Mouse (Mus musculus): Measurements from ENCODE around the gene Hist1h3a. TPM values are rescaled to one million over a fixed set of nuclear protein-coding genes. Genes with fewer than 3 reads are reported as not detected.

The Hist1h3a gene
- polyA plus RNA-seq, 1 experiment from 2014 or later = 1.1 TPM

DNA sequence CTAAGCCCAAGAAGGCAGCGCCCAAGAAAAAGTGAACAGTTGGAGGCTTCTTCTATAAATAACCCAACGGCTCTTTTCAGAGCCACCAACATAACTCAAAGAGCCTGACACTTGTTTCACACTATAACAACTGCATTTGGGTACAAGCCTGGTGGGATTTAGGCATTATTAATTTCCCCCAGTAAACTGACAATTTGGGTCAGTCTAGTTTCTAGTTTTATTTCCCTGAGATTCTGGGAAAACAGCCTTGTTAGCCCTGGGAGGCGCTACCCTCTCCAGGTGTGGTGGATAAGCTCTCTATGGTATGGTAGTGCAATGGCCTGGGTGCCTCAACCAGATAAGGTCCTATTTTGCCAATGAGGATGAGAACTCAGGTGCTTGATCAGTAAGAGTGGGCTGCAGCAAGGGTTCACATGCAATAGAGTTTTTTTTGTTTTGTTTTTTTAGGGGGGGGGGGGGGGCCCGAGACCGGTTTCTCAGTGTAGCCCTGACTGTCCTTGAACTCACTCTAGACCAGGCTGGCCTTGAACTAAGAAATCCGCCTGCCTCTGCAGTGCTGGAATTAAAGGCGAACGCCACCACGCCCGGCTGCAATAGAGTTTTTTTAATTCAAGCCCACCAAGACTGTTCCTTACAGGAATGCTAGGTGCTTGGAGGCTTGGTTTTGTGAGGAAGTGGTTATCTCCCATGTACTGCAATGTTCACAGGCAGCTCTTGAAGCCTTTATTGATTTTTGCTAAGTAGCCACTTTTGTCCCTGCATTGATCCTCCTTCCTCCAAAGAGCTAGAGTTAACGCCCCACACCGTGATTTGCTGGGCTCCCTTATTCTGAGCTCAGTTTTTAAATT, 2.4 kb upstream of the Hist1h3a start:
- Histone ChIP-seq H3K4me3 (peak overlapping the region; percentile 59), H3K9me3 (no peaks in the 10 kb centered on the region), H3K27me3 (no peaks in the 10 kb centered on the region), H3K36me3 (no peaks in the 10 kb centered on the region), H3K4me2 (peak overlapping the region; percentile 79), H3K4me1 (replicated peaks) (peaks cover 29% of the 10 kb centered on the region), H3K27ac (replicated peaks) (peak overlapping the region; percentile 90), H3K9ac (peak overlapping the region; percentile 80)
- ATAC-seq (ENCODE audit: low read depth) = no peak
- 31% methylated on average over 12 of the region's 12 CpGs for WGBS

DNA sequence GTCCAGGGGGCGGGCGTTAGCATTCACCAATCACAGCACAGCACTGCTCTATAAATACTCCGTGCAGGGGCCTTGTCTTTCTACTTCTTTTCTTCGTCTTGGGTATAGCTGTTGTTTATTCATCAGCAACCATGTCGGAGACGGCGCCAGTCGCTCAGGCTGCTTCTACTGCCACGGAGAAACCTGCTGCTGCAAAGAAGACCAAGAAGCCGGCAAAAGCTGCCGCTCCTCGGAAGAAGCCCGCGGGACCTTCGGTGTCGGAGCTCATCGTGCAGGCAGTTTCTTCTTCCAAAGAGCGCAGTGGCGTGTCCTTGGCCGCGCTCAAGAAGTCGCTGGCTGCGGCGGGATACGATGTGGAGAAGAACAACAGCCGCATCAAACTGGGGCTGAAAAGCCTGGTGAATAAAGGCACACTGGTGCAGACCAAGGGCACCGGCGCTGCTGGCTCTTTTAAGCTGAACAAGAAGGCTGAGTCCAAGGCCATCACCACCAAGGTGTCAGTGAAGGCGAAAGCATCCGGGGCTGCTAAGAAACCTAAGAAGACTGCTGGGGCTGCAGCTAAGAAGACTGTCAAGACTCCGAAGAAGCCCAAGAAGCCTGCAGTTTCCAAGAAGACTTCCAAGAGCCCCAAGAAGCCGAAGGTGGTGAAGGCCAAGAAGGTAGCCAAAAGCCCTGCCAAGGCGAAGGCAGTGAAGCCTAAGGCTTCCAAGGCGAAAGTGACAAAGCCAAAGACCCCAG, 1.6 kb upstream of the Hist1h3a start, which contains the start of gene Hist1h1a:
Gene Hist1h1a (plus strand): TSS at position 81 of the 738 bp plus-strand sequence.
- no peaks in the 10 kb centered on the region for H3K36me3 ChIP-seq
- WGBS = 3% methylated on average over 34 of the region's 34 CpGs

DNA sequence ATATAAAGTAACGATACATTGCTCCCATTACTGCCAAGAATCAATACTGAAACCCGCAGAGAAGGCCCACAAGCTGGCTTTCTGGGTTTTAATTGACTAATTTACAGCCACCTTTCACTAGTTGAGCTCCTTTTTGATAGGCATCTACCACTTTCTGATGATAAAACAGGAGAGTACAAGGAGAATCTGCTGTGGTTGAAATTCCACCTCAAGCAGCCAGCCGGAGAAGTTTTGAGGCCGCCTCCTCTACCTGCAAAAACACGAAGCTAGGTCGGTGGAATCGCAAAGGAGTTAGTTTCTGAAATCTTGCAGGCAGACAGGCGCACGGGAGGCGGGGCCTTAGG, 1.0 kb upstream of the Hist1h3a start:
- Histone ChIP-seq H3K4me3 (peak overlapping the region; percentile 59), H3K9ac (peak overlapping the region; percentile 47), H3K36me3 (no peaks in the 10 kb centered on the region), H3K4me2 (peak overlapping the region; percentile 79), H3K9me3 (no peaks in the 10 kb centered on the region), H3K4me1 (replicated peaks) (peaks cover 29% of the 10 kb centered on the region), H3K27me3 (no peaks in the 10 kb centered on the region), H3K27ac (replicated peaks) (peak overlapping the region; percentile 90)
- under 1% methylated on average over 10 of the region's 10 CpGs for WGBS
- ATAC-seq (ENCODE audit: low read depth) = no peak

More for the DNA sequence above, 1.6 kb upstream of the Hist1h3a start, which contains the start of gene Hist1h1a:
- H3K9ac ChIP-seq = peak within 1 kb of the TSS; percentile 80
- H3K4me1 ChIP-seq (replicated peaks) = peaks cover 29% of the 10 kb centered on the region
- peak; percentile 74 for ATAC-seq (ENCODE audit: low read depth)
- no peaks in the 10 kb centered on the region for H3K27me3 ChIP-seq
- H3K4me3 ChIP-seq = peak within 1 kb of the TSS; percentile 59
- peak within 1 kb of the TSS; percentile 90 for H3K27ac ChIP-seq (replicated peaks)
- no peaks in the 10 kb centered on the region for H3K9me3 ChIP-seq
- peak within 1 kb of the TSS; percentile 79 for H3K4me2 ChIP-seq

DNA sequence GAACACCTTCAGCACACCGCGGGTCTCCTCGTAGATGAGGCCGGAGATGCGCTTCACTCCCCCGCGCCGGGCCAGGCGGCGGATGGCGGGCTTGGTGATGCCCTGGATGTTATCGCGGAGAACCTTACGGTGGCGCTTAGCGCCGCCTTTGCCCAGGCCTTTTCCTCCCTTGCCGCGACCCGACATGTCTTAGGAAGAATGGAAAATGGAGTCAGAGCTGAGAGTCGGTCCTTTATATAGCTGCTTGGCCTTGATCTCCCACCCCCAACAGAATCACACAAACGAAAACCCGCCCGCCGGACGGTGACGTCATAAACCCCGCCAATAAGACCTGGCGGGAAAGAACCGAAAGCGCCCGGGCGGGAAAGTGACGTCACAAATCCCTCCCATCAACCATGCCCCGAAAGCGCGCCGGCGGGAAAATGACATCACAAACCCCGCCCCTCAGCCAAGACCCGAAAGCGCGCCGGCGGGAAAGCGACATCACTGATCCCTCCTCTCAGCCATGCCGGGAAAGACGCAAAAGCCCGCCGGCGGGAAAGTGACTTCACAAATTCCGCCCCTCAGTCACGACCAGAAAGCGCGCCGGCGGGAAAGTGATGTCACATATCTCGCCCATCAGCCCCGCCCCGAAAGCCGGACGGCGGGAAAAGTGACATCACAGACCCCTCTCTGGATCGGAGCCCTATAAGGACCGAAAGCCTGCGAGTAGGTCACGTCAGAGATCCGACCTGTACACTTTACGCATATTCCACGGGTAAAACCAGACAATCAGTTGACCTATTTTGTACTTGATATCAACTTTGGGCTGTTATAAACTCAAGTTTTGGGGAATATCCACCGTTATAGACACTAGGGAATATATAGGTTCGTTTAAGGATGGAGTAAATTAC, 968 bp downstream of the Hist1h3a start, which contains the start of gene Hist1h4a:
Gene Hist1h4a (minus strand): TSS at position 259 of the 893 bp plus-strand sequence.
- peak; percentile 75 for ATAC-seq (ENCODE audit: low read depth)

DNA sequence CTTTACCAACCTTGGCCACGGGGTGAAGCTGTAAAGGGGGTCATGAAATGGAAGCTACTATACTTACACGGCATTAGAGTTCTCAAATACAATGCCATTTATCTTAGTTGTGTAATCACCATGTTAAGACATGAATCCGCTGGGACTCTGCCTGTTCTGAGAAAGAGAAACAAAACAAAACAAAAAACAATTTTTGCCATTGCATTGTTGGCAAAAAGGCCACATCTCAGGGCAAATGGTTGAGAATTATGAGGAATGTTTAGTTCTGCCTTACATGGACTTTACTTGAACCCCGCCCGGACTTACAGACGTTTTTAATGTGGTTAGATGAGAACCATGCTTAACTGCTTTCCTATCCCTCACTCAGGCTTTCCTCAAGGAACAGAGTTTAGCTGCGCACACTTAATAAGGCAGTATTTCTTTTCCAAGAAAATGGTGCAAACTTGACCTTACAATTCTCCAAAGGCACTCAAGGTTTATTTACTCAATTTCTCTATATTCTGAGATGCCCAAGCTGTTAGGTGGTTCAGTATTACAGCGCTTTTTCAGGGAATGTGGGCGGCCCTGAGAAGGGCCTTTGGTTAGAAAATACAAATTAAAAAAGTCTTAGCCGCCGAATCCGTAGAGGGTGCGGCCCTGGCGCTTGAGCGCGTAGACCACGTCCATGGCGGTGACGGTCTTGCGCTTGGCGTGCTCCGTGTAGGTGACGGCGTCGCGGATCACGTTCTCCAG, 1.8 kb downstream of the Hist1h3a start:
- peak overlapping the region; percentile 59 for H3K4me3 ChIP-seq
- no peaks in the 10 kb centered on the region for H3K27me3 ChIP-seq
- peak overlapping the region; percentile 60 for H3K9ac ChIP-seq
- H3K4me2 ChIP-seq = peak overlapping the region; percentile 79
- no peaks in the 10 kb centered on the region for H3K9me3 ChIP-seq
- peaks cover 34% of the 10 kb centered on the region for H3K4me1 ChIP-seq (replicated peaks)
- H3K27ac ChIP-seq (replicated peaks) = peak overlapping the region; percentile 90
- WGBS = 1% methylated on average over 23 of the region's 27 CpGs
- ATAC-seq (ENCODE audit: low read depth) = peak; percentile 21
- H3K36me3 ChIP-seq = no peaks in the 10 kb centered on the region

More for the DNA sequence above, 968 bp downstream of the Hist1h3a start, which contains the start of gene Hist1h4a:
- WGBS = under 1% methylated on average over 62 of the region's 72 CpGs
- H3K36me3 ChIP-seq = no peaks in the 10 kb centered on the region
- H3K9ac ChIP-seq = peak within 1 kb of the TSS; percentile 62
- no peaks in the 10 kb centered on the region for H3K9me3 ChIP-seq
- H3K4me3 ChIP-seq = peak within 1 kb of the TSS; percentile 59
- no peaks in the 10 kb centered on the region for H3K27me3 ChIP-seq
- H3K27ac ChIP-seq (replicated peaks) = peak within 1 kb of the TSS; percentile 90
- H3K4me1 ChIP-seq (replicated peaks) = peaks cover 34% of the 10 kb centered on the region
- H3K4me2 ChIP-seq = peak within 1 kb of the TSS; percentile 79

DNA sequence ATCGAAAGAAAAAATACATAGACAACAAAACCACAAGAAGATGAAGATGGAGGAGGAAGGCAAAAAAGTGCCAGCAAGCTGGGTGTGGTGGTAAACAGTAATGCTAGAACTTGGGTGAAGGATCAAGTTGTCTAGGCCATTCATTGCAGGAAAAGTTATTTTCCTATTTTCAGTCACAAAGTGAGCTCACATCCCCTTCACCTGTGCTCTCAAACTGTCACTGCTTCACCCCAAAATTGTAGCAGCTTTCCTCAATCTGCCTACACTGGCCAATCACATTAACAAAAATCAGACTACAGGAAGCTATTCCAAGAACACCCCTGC, 2.3 kb downstream of the Hist1h3a start:
- Histone ChIP-seq H3K9me3 (no peaks in the 10 kb centered on the region), H3K36me3 (no peaks in the 10 kb centered on the region), H3K4me1 (replicated peaks) (peaks cover 34% of the 10 kb centered on the region), H3K9ac (peak overlapping the region; percentile 60; the same call in 1 of the 2 replicates), H3K27ac (replicated peaks) (peak overlapping the region; percentile 90; the same call in 1 of the 2 replicates), H3K27me3 (no peaks in the 10 kb centered on the region), H3K4me2 (peak overlapping the region; percentile 79), H3K4me3 (no peak overlapping the region)
- ATAC-seq (ENCODE audit: low read depth) = no peak
- 77% methylated on average over 1 of the region's 1 CpGs for WGBS

DNA sequence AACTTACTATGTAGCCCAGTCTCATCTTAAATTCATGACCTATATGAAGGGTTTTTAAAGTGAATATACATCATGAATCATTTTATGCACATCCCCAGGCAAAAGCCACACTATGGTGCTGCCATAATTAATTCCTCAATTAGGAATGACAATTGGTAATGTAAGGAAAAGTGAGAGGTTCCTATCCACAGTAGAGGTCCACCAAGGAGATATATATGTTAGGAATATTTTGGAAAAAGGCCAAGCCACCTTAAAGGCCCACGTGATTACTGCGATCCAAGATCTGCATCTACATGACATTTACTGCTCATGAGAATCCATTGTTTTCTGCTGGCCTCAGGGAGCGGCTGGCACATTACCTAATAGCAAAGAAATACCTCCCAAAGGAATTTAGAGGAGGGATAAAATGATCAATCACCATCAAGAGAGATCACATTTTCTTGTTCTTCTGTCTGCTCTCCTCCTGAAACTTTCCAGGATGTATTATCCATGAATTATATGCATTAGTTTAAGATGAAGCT, 2.9 kb downstream of the Hist1h3a start:
- Histone ChIP-seq H3K27ac (replicated peaks) (no peak overlapping the region), H3K27me3 (no peaks in the 10 kb centered on the region), H3K4me3 (no peak overlapping the region), H3K4me2 (no peak overlapping the region), H3K36me3 (no peaks in the 10 kb centered on the region), H3K4me1 (replicated peaks) (peaks cover 31% of the 10 kb centered on the region), H3K9ac (no peak overlapping the region), H3K9me3 (no peaks in the 10 kb centered on the region)
- WGBS = 24% methylated on average over 3 of the region's 3 CpGs
- no peak for ATAC-seq (ENCODE audit: low read depth)

DNA sequence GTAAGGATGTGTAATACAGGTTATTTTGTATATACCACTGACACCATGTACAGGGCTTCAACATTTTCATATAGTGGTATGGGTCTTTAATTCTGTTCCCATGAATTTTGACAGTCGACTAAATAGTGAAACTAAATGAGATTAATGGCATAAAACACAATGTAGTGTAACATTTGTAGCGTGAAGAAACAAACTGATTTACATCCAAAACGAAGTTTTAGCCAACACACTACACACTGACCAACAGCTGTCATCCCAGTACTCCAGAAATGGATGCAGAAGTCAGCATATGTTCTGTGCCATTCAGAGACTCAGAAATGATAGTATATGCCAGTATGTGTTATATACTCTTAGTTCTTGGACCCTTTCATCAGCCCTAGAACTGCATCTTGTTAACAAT, 4.3 kb downstream of the Hist1h3a start:
- H3K4me1 ChIP-seq (replicated peaks) = peaks cover 23% of the 10 kb centered on the region
- no peak overlapping the region for H3K4me3 ChIP-seq
- WGBS = 41% methylated on average over 3 of the region's 3 CpGs
- H3K36me3 ChIP-seq = no peaks in the 10 kb centered on the region
- no peak overlapping the region for H3K27ac ChIP-seq (replicated peaks)
- ATAC-seq (ENCODE audit: low read depth) = no peak
- peak overlapping the region; percentile 65 for H3K4me2 ChIP-seq
- H3K9me3 ChIP-seq = no peaks in the 10 kb centered on the region
- no peak overlapping the region for H3K9ac ChIP-seq
- H3K27me3 ChIP-seq = no peaks in the 10 kb centered on the region

DNA sequence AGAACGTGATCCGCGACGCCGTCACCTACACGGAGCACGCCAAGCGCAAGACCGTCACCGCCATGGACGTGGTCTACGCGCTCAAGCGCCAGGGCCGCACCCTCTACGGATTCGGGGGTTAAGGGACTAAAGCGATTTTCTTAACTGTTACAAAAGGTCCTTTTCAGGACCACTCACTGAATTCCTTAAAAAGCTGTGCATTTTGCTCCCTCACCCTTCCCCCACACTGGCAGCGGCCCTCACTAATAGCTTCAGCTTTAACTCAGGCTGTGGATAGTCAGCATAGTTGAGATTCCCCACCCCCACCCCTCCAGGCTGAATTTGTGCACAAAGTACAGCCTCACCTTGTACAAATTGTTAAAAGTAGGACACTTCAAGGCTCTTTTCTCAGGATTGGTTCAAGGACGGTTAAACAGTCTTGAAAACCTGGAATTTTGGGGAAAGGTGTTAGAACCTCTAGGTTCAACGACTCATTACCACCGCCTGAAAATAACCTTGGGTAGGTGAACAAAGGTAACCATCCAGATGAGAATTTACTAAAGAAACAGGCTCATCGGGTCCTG, 4.9 kb downstream of the Hist1h3a start:
- Histone ChIP-seq H3K27me3 (no peaks in the 10 kb centered on the region), H3K4me1 (replicated peaks) (peaks cover 25% of the 10 kb centered on the region), H3K4me2 (peak overlapping the region; percentile 65), H3K27ac (replicated peaks) (peak overlapping the region; percentile 88), H3K4me3 (peak overlapping the region; percentile 37), H3K36me3 (no peaks in the 10 kb centered on the region), H3K9me3 (no peaks in the 10 kb centered on the region), H3K9ac (peak overlapping the region; percentile 61)
- peak; percentile 16; the same call in 1 of the 2 replicates for ATAC-seq (ENCODE audit: low read depth)
- WGBS = 1% methylated on average over 23 of the region's 23 CpGs

DNA sequence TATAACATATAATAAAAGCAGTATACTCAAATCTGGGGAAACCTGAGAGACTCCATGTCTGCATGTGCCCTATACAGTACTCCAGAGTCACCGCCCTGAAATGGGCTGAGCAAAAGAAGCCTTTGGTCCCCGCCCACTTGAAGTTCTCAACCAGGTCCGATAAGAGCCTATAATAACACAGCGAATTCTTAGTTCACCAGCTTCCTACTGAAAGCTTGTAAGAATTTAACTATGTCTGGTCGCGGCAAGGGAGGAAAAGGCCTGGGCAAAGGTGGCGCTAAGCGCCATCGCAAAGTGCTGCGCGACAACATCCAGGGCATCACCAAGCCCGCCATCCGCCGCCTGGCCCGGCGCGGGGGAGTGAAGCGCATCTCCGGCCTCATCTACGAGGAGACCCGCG, 5.4 kb downstream of the Hist1h3a start, which contains the start of gene Hist1h4b:
Gene Hist1h4b (plus strand): TSS at position 224 of the 400 bp plus-strand sequence.
- peaks cover 24% of the 10 kb centered on the region for H3K4me1 ChIP-seq (replicated peaks)
- H3K4me3 ChIP-seq = peak within 1 kb of the TSS; percentile 37
- peak; percentile 77 for ATAC-seq (ENCODE audit: low read depth)
- H3K27ac ChIP-seq (replicated peaks) = peak within 1 kb of the TSS; percentile 88
- no peaks in the 10 kb centered on the region for H3K36me3 ChIP-seq
- H3K9ac ChIP-seq = peak within 1 kb of the TSS; percentile 61
- no peaks in the 10 kb centered on the region for H3K9me3 ChIP-seq
- no peaks in the 10 kb centered on the region for H3K27me3 ChIP-seq
- 0% methylated on average over 17 of the region's 22 CpGs for WGBS
- peak within 1 kb of the TSS; percentile 65 for H3K4me2 ChIP-seq
